Mouse (Mus musculus): ENCODE data around the gene Fmo4. TPM values are rescaled to one million over a fixed set of nuclear protein-coding genes. Genes with fewer than 3 reads are reported as not detected.

Gene Fmo4
- total and polyA plus RNA-seq, 3 experiments: 0.08 to 0.20 TPM; not detected in 1

GRCm38 (mm10) chr1:162752009-162752408 is 61.8 kb downstream of the Fmo4 start:
- Histone ChIP-seq H3K4me3 (no peak overlapping the region), H3K36me3 (ENCODE audit: control insufficient read depth, insufficient read depth, low read length) (no peaks in the 10 kb centered on the region), H3K4me1 (ENCODE audit: control insufficient read depth, insufficient read depth, low read length) (no peaks in the 10 kb centered on the region), H3K27ac (no peak overlapping the region), H3K9ac (ENCODE audit: low read depth, low read length) (no peak overlapping the region), H3K79me2 (replicated peaks; ENCODE audit: control insufficient read depth, insufficient read depth, low read length) (no peaks in the 10 kb centered on the region), H3K27me3 (ENCODE audit: control insufficient read depth, insufficient read depth, low read length) (no peaks in the 10 kb centered on the region)
- intact Hi-C loops (cut with DNase I): no loop called here
- DNase-seq: no peak
- TF ChIP-seq CTCF (IDR thresholded peaks at IDR 0.05) (no peak), POLR2A (IDR thresholded peaks at IDR 0.05; ENCODE audit: insufficient read depth, low read depth, low read length) (no peak), EP300 (IDR thresholded peaks at IDR 0.05; ENCODE audit: insufficient read depth, low read depth, low read length) (no peak)
- 76% methylated on average over 6 of the region's 6 CpGs for WGBS

GRCm38 (mm10) chr1:162749607-162750006 is 64.2 kb downstream of the Fmo4 start:
- H3K4me3 ChIP-seq: no peak overlapping the region
- intact Hi-C loops (cut with DNase I): no loop called here
- no peaks in the 10 kb centered on the region for H3K4me1 ChIP-seq (ENCODE audit: control insufficient read depth, insufficient read depth, low read length)
- TF ChIP-seq POLR2A (IDR thresholded peaks at IDR 0.05; ENCODE audit: insufficient read depth, low read depth, low read length): no peak
- TF ChIP-seq CTCF (IDR thresholded peaks at IDR 0.05): no peak
- TF ChIP-seq EP300 (IDR thresholded peaks at IDR 0.05; ENCODE audit: insufficient read depth, low read depth, low read length): no peak
- no peak for DNase-seq
- no peak overlapping the region for H3K27ac ChIP-seq
- H3K9ac ChIP-seq (ENCODE audit: low read depth, low read length): no peak overlapping the region
- WGBS: 66% methylated on average over 7 of the region's 7 CpGs
- H3K79me2 ChIP-seq (replicated peaks; ENCODE audit: control insufficient read depth, insufficient read depth, low read length): no peaks in the 10 kb centered on the region
- no peaks in the 10 kb centered on the region for H3K36me3 ChIP-seq (ENCODE audit: control insufficient read depth, insufficient read depth, low read length)
- no peaks in the 10 kb centered on the region for H3K27me3 ChIP-seq (ENCODE audit: control insufficient read depth, insufficient read depth, low read length)

GRCm38 (mm10) chr1:162748761-162749160 is 65.0 kb downstream of the Fmo4 start:
- 70% methylated on average over 5 of the region's 5 CpGs for WGBS
- Histone ChIP-seq H3K36me3 (ENCODE audit: control insufficient read depth, insufficient read depth, low read length) (no peaks in the 10 kb centered on the region), H3K9ac (ENCODE audit: low read depth, low read length) (no peak overlapping the region), H3K4me1 (ENCODE audit: control insufficient read depth, insufficient read depth, low read length) (no peaks in the 10 kb centered on the region), H3K4me3 (no peak overlapping the region), H3K27me3 (ENCODE audit: control insufficient read depth, insufficient read depth, low read length) (no peaks in the 10 kb centered on the region), H3K79me2 (replicated peaks; ENCODE audit: control insufficient read depth, insufficient read depth, low read length) (no peaks in the 10 kb centered on the region), H3K27ac (no peak overlapping the region)
- TF ChIP-seq POLR2A (IDR thresholded peaks at IDR 0.05; ENCODE audit: insufficient read depth, low read depth, low read length) (no peak), EP300 (IDR thresholded peaks at IDR 0.05; ENCODE audit: insufficient read depth, low read depth, low read length) (no peak), CTCF (IDR thresholded peaks at IDR 0.05) (no peak)
- intact Hi-C loops (cut with DNase I): no loop called here
- DNase-seq: no peak

Other genes with a start within 250 kb of the Fmo4 start
- gene Vamp4, start 243.5 kb downstream of the Fmo4 start, total RNA-seq (2021): 10 to 100 TPM; 22.5 to 23.1 TPM
- gene Vamp4, start 243.5 kb downstream of the Fmo4 start, polyA plus RNA-seq (2012; rRNA removed): 6.8 and 11.8 TPM in 2 replicates
- 1 to 10 TPM; 2.5 to 3.3 TPM for gene Myoc, start 174.8 kb downstream of the Fmo4 start, total RNA-seq (2021)
- 4.7 and 4.9 TPM in 2 replicates for gene Myoc, start 174.8 kb downstream of the Fmo4 start, polyA plus RNA-seq (2012; rRNA removed)
- gene Myocos, start 155.8 kb downstream of the Fmo4 start, total RNA-seq (2021): not detected
- gene Myocos, start 155.8 kb downstream of the Fmo4 start, polyA plus RNA-seq (2012; rRNA removed): not detected in 2 replicates
- 10 to 100 TPM; 71.7 to 72.0 TPM for gene Prrc2c, start 73.4 kb downstream of the Fmo4 start, total RNA-seq (2021)
- gene Prrc2c, start 73.4 kb downstream of the Fmo4 start, polyA plus RNA-seq (2012; rRNA removed): 20.0 and 24.3 TPM in 2 replicates
- 10 to 100 TPM; 33.4 to 33.6 TPM for gene Fmo1, start 52.6 kb upstream of the Fmo4 start, total RNA-seq (2021)
- gene Fmo1, start 52.6 kb upstream of the Fmo4 start, polyA plus RNA-seq (2012; rRNA removed): 41.4 and 43.1 TPM in 2 replicates
- gene Fmo2, start 84.8 kb upstream of the Fmo4 start, total RNA-seq (2021): 10 to 100 TPM; 35.5 to 52.9 TPM
- gene Fmo2, start 84.8 kb upstream of the Fmo4 start, polyA plus RNA-seq (2012; rRNA removed): 17.9 and 24.3 TPM in 2 replicates
- not detected for gene Fmo6, start 123.5 kb upstream of the Fmo4 start, total RNA-seq (2021)
- gene Fmo6, start 123.5 kb upstream of the Fmo4 start, polyA plus RNA-seq (2012; rRNA removed): 0.53 TPM in 1 of 2 replicates, not detected in the other
- gene Fmo3, start 170.6 kb upstream of the Fmo4 start, total RNA-seq (2021): under 1 TPM in 1 of 2 experiments, not detected in 1; 0.16 TPM
- gene Fmo3, start 170.6 kb upstream of the Fmo4 start, polyA plus RNA-seq (2012; rRNA removed): 0.32 and 2.9 TPM in 2 replicates